ENCODE assay signal across 27 mouse cellular contexts in the genomic region with DNA sequence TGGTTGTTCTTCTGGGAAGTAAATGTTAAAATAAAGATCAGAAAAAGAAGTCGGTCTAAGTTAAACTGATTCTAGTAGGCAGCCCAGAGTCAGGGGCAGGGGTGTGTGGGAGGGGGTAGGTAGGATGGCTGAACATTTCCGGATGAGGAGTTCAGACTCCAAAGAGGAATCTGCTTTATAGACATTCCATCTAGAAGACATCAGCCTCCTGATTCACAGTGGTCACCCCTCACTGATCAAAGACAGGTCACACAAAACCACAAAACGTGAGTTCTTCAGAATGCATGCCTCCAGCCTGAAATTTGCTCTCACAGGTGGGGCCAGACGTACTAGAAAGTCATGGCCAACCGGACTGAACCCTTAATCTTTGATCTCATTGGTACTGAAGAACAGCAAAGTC.
DNase-seq lines count a peak whose midpoint lies in the region; ATAC-seq and TF ChIP-seq lines count a peak whose summit lies in the region.
"Had no signal": no experiment of that assay in that cellular context is flagged by ENCODE, and none has a peak within 500 bp of the region (broad histone marks: within the 10 kb centered on the region; RNA-seq: fewer than 3 reads in every experiment).

No protein-coding gene starts in this region.

- in situ Hi-C loops in Patski (cut with MboI; ENCODE audit: low pct_unique_long_range_greater_than_20kb), result no loop called here

- H3K27ac ChIP-seq in kidney, embryonic 15.5 days, result no peak overlapping the region
- H3K27ac ChIP-seq in kidney, postnatal 0 days, result no peak overlapping the region
- H3K27ac ChIP-seq: embryonic facial prominence, embryonic 13.5 days; embryonic facial prominence, embryonic 15.5 days; forebrain, embryonic 10.5 days; forebrain, embryonic 12.5 days had no signal

- WGBS in kidney, embryonic 15.5 days, result 37% methylated on average over 5 of the region's 5 CpGs
- WGBS in kidney, postnatal 0 days, result 42% methylated on average over 5 of the region's 5 CpGs

- no peak for TF ChIP-seq CTCF in kidney, postnatal 0 days (IDR thresholded peaks at IDR 0.05; ENCODE audit: low read depth)
- TF ChIP-seq CTCF in Patski (IDR thresholded peaks at IDR 0.05), result no peak

- CTCF ChIA-PET in Patski (lab: Charles Lee), result no interaction called here

- no peaks in the 10 kb centered on the region for H3K27me3 ChIP-seq in kidney, embryonic 15.5 days
- no peaks in the 10 kb centered on the region for H3K27me3 ChIP-seq in kidney, postnatal 0 days (ENCODE audit: insufficient read depth, low read length)
- no peaks in the 10 kb centered on the region for H3K27me3 ChIP-seq in Patski
- H3K27me3 ChIP-seq: CH12.LX; embryonic facial prominence, embryonic 13.5 days; embryonic facial prominence, embryonic 15.5 days; forebrain, embryonic 12.5 days had no signal

- no peaks in the 10 kb centered on the region for H3K36me3 ChIP-seq in kidney, embryonic 15.5 days
- no peaks in the 10 kb centered on the region for H3K36me3 ChIP-seq in kidney, postnatal 0 days (ENCODE audit: insufficient read depth, low read length)
- H3K36me3 ChIP-seq: embryonic facial prominence, embryonic 13.5 days; embryonic facial prominence, embryonic 15.5 days; forebrain, embryonic 10.5 days; forebrain, embryonic 12.5 days; G1E had no signal

- H3K4me1 ChIP-seq in kidney, embryonic 15.5 days, result 0 out of 2 replicates have a peak, but pooled peaks cover 5% of the 10 kb centered on the region
- H3K4me1 ChIP-seq in kidney, postnatal 0 days (replicated peaks; ENCODE audit: insufficient read depth, low read length), result no peaks in the 10 kb centered on the region
- H3K4me1 ChIP-seq: embryonic facial prominence, embryonic 13.5 days; embryonic facial prominence, embryonic 15.5 days had no signal

- H3K9me3 ChIP-seq in kidney, embryonic 15.5 days (replicated peaks), result no peaks in the 10 kb centered on the region
- H3K9me3 ChIP-seq in kidney, postnatal 0 days (replicated peaks; ENCODE audit: low read length), result no peaks in the 10 kb centered on the region
- H3K9me3 ChIP-seq: embryonic facial prominence, embryonic 13.5 days; embryonic facial prominence, embryonic 15.5 days; forebrain, embryonic 10.5 days; forebrain, embryonic 12.5 days had no signal

- peak; percentile 44 for DNase-seq in heart, adult 11 months
- DNase-seq in heart, adult 8-10 months (ENCODE audit: low spot score), result no peak
- no peak for DNase-seq in kidney, adult 11 months
- DNase-seq in kidney, postnatal 0 days (ENCODE audit: low spot score), result peak; percentile 20
- DNase-seq in kidney, adult 8-10 months, result no peak
- DNase-seq in Patski (ENCODE audit: low read depth, low spot score), result peak; percentile 58
- DNase-seq: adrenal gland, adult 2 months; adrenal gland, postnatal 10 days; adrenal gland, postnatal 25 days; B cell, adult 2 months; cerebellum, adult 11 months; cerebellum, adult 18-20 months; cerebellum, adult 8-10 months; cerebellum, adult 9-11 months; cerebellum, postnatal 14 days; cerebellum, postnatal 36 days; embryo, embryonic 11 days had no signal

- H3K4me3 ChIP-seq in kidney, embryonic 15.5 days (replicated peaks), result no peak overlapping the region
- no peak overlapping the region for H3K4me3 ChIP-seq in kidney, postnatal 0 days (replicated peaks; ENCODE audit: low read depth, low read length)
- H3K4me3 ChIP-seq: embryonic facial prominence, embryonic 13.5 days; embryonic facial prominence, embryonic 15.5 days; erythroblast, embryonic 14.5 days; forebrain, embryonic 10.5 days; forebrain, embryonic 12.5 days had no signal

- no peak overlapping the region for H3K4me2 ChIP-seq in kidney, embryonic 15.5 days
- H3K4me2 ChIP-seq in kidney, postnatal 0 days (ENCODE audit: low read length), result no peak overlapping the region
- H3K4me2 ChIP-seq: embryonic facial prominence, embryonic 13.5 days; embryonic facial prominence, embryonic 15.5 days; forebrain, embryonic 12.5 days had no signal

- H3K9ac ChIP-seq in kidney, embryonic 15.5 days, result no peak overlapping the region
- H3K9ac ChIP-seq in kidney, postnatal 0 days (ENCODE audit: low read depth, low read length), result no peak overlapping the region
- H3K9ac ChIP-seq: embryonic facial prominence, embryonic 13.5 days; embryonic facial prominence, embryonic 15.5 days; forebrain, embryonic 12.5 days had no signal

- peak; percentile 71 for ATAC-seq in kidney, embryonic 15.5 days (replicated peaks; ENCODE audit: low FRiP score)
- ATAC-seq in kidney, postnatal 0 days (replicated peaks; ENCODE audit: low FRiP score, low read depth), result peak; percentile 81; the same call in 1 of the 2 replicates
- ATAC-seq in Patski, result peak; percentile 88
- ATAC-seq: CD4-positive, CD25-positive, alpha-beta regulatory T cell, adult 4 months; forebrain, embryonic 14.5 days had no signal

- POLR2A ChIA-PET in Patski (lab: Charles Lee), result no interaction called here

Comparison
In these comparisons a context has a peak if more than half of its experiments do, and no peak if none do; other contexts are left out.
1. DNase-seq: peak in heart, adult 11 months (single experiment), kidney, postnatal 0 days (single experiment) and Patski (single experiment); none in heart, adult 8-10 months (single experiment), kidney, adult 11 months (single experiment) and kidney, adult 8-10 months (0 of 2).
2. Peak in every context shown above with its lines, with median percentiles within 50 percentile points of each other: ATAC-seq.